8 mouse cellular contexts compared by ENCODE assay signal in genomic region chr6:50354688-50355660, GRCm38 (mm10).
DNase-seq lines count a peak whose midpoint lies in the region; ATAC-seq and TF ChIP-seq lines count a peak whose summit lies in the region.
"Had no signal": no experiment of that assay in that cellular context is flagged by ENCODE, and none has a peak within 500 bp of the region (broad histone marks: within the 10 kb centered on the region; RNA-seq: fewer than 3 reads in every experiment).

No protein-coding gene starts in this region.

- WGBS in heart, embryonic 14.5 days, result 10% methylated on average over 20 of the region's 20 CpGs
- WGBS in liver, embryonic 11.5 days, result 45% methylated on average over 20 of the region's 20 CpGs
- 37% methylated on average over 20 of the region's 20 CpGs for WGBS in stomach, embryonic 15.5 days

- peak; percentile 36 for DNase-seq in adrenal gland, postnatal 14 days
- DNase-seq in liver, embryonic 11.5 days (ENCODE audit: low spot score), result peak; percentile 38
- no peak for DNase-seq in cerebellum, adult 9-10 months
- DNase-seq in spleen, adult 12 weeks (ENCODE audit: low spot score), result no peak

- H3K4me3 ChIP-seq in C2C12 (ENCODE audit: insufficient read depth, poor library complexity, severe bottlenecking), result no peak overlapping the region
- H3K4me3 ChIP-seq in heart, embryonic 14.5 days (ENCODE audit: control insufficient read depth in 1 of 2, insufficient read depth in 1 of 2, low read depth in 1 of 2, low read length in 2 of 2), result no peak overlapping the region
- no peak overlapping the region for H3K4me3 ChIP-seq in liver, embryonic 11.5 days (ENCODE audit: low read depth, low read length)
- H3K4me3 ChIP-seq in stomach, embryonic 15.5 days (replicated peaks), result no peak overlapping the region
- H3K4me3 ChIP-seq: limb, embryonic 12.5 days had no signal

- H3K27ac ChIP-seq in heart, embryonic 14.5 days (replicated peaks in 1 of 2; ENCODE audit: control insufficient read depth in 1 of 2, insufficient read depth in 1 of 2, low read depth in 2 of 2, low read length in 2 of 2), result peak overlapping the region; percentile 90 to 93
- H3K27ac ChIP-seq in liver, embryonic 11.5 days (ENCODE audit: low read depth, low read length), result peak overlapping the region; percentile 39; the same call in 1 of the 2 replicates
- H3K27ac ChIP-seq in stomach, embryonic 15.5 days, result peak overlapping the region; percentile 3; the same call in 1 of the 2 replicates
- H3K27ac ChIP-seq: limb, embryonic 12.5 days had no signal

- TF ChIP-seq CTCF in C2C12 (IDR thresholded peaks at IDR 0.05; ENCODE audit: control insufficient read depth, insufficient read depth, insufficient read length), result no peak

- H3K36me3 ChIP-seq in C2C12 (ENCODE audit: control insufficient read depth, insufficient read depth), result peaks cover 2% of the 10 kb centered on the region
- 0 out of 2 replicates have a peak, but pooled peaks cover 23% of the 10 kb centered on the region for H3K36me3 ChIP-seq in heart, embryonic 14.5 days (ENCODE audit: control insufficient read depth, insufficient read depth, low read length)
- no peaks in the 10 kb centered on the region for H3K36me3 ChIP-seq in liver, embryonic 11.5 days (ENCODE audit: control insufficient read depth, insufficient read depth, low read length)
- H3K36me3 ChIP-seq in stomach, embryonic 15.5 days, result no peaks in the 10 kb centered on the region

- H3K9me3 ChIP-seq in heart, embryonic 14.5 days (ENCODE audit: control insufficient read depth, low read length), result no peaks in the 10 kb centered on the region
- no peaks in the 10 kb centered on the region for H3K9me3 ChIP-seq in liver, embryonic 11.5 days (ENCODE audit: control insufficient read depth, low read length)
- H3K9me3 ChIP-seq in stomach, embryonic 15.5 days, result no peaks in the 10 kb centered on the region
- H3K9me3 ChIP-seq: limb, embryonic 12.5 days had no signal

- peak; percentile 40; the same call in 1 of the 2 replicates for ATAC-seq in heart, embryonic 14.5 days (ENCODE audit: insufficient number of reproducible peaks, insufficient read depth, low FRiP score, low read depth)
- ATAC-seq in liver, embryonic 11.5 days (replicated peaks; ENCODE audit: low FRiP score), result peak; percentile 39
- no peak for ATAC-seq in stomach, embryonic 15.5 days (ENCODE audit: insufficient read depth, low FRiP score, low read depth)

- peaks cover 5% of the 10 kb centered on the region for H3K79me2 ChIP-seq in C2C12 (ENCODE audit: control insufficient read depth, insufficient read depth)

- no peak overlapping the region for H3ac ChIP-seq in C2C12 (ENCODE audit: control insufficient read depth, insufficient read length, low read depth)

- no peaks in the 10 kb centered on the region for H3K27me3 ChIP-seq in C2C12 (ENCODE audit: control insufficient read depth, insufficient read depth, insufficient read length)
- no peaks in the 10 kb centered on the region for H3K27me3 ChIP-seq in heart, embryonic 14.5 days (ENCODE audit: control insufficient read depth, insufficient read depth, low read length)
- H3K27me3 ChIP-seq in liver, embryonic 11.5 days (replicated peaks; ENCODE audit: control insufficient read depth, insufficient read depth, low read length), result no peaks in the 10 kb centered on the region
- H3K27me3 ChIP-seq in stomach, embryonic 15.5 days (replicated peaks), result no peaks in the 10 kb centered on the region

- peak overlapping the region; percentile 57 for H3K9ac ChIP-seq in heart, embryonic 14.5 days (ENCODE audit: low read length)
- no peak overlapping the region for H3K9ac ChIP-seq in liver, embryonic 11.5 days (ENCODE audit: low read depth, low read length)
- no peak overlapping the region for H3K9ac ChIP-seq in stomach, embryonic 15.5 days
- H3K9ac ChIP-seq: limb, embryonic 12.5 days had no signal

- H3K4me1 ChIP-seq in heart, embryonic 14.5 days (ENCODE audit: control insufficient read depth in 2 of 2, insufficient read depth in 2 of 2, low read length in 2 of 2), result peaks cover 48 to 53% of the 10 kb centered on the region in 2 experiments
- H3K4me1 ChIP-seq in liver, embryonic 11.5 days (replicated peaks; ENCODE audit: control insufficient read depth, insufficient read depth, low read length), result peaks cover 13% of the 10 kb centered on the region
- peaks cover 16% of the 10 kb centered on the region for H3K4me1 ChIP-seq in stomach, embryonic 15.5 days

- H3K4me2 ChIP-seq in heart, embryonic 14.5 days (ENCODE audit: low read length), result peak overlapping the region; percentile 46
- H3K4me2 ChIP-seq in liver, embryonic 11.5 days, result peak overlapping the region; percentile 44
- H3K4me2 ChIP-seq in stomach, embryonic 15.5 days, result no peak overlapping the region
- H3K4me2 ChIP-seq: limb, embryonic 12.5 days had no signal

- H3K79me3 ChIP-seq in C2C12 (ENCODE audit: low read depth), result no peaks in the 10 kb centered on the region

TF ChIP-seq in C2C12, 6 proteins besides CTCF, POLR2A, EP300 and RAD21:
- TF ChIP-seq MYOD1 (IDR thresholded peaks at IDR 0.05; ENCODE audit: control insufficient read depth, insufficient read length, low read depth), result no peak
- peak; percentile 30 for TF ChIP-seq FOSL1 (IDR thresholded peaks at IDR 0.05; ENCODE audit: insufficient read depth, low read length, poor library complexity, severe bottlenecking)
- no peak for TF ChIP-seq USF1 (IDR thresholded peaks at IDR 0.05; ENCODE audit: low read depth)
- TF ChIP-seq MYOG (IDR thresholded peaks at IDR 0.05; ENCODE audit: control insufficient read depth, extremely low read depth, insufficient read length), result no peak
- peak; percentile 29 for TF ChIP-seq MAX (IDR thresholded peaks at IDR 0.05)
- TF ChIP-seq CEBPB (IDR thresholded peaks at IDR 0.05; ENCODE audit: low read depth), result no peak

Comparison
In these comparisons a context has a peak if more than half of its experiments do, and no peak if none do; other contexts are left out.
1. DNase-seq: peak in adrenal gland, postnatal 14 days (single experiment) and liver, embryonic 11.5 days (single experiment); none in cerebellum, adult 9-10 months (single experiment) and spleen, adult 12 weeks (single experiment).
2. H3K27ac ChIP-seq: peak in every context shown above with its lines; median percentile 92 in heart, embryonic 14.5 days; 39 in liver, embryonic 11.5 days; 3 in stomach, embryonic 15.5 days.